In the genomic region with DNA sequence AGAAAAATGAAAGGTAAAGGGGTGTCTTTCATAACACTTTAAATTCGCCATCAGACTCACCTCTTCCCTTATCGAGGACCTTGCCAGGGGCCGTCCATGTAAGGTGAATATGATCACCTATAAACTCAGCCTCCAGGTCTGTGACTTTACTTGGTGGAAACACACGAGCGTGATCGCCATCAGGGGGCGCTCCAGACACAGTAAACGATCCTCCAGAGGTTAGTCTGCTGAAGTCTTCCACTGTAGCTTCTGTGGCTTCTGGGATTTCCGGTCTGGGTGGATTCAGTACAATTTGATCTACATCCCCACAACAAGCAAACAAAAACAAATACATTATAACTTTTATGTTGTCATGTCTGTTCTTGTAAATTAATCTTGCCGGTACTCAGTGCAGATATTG, we compare ENCODE assay signal across 8 mouse cellular contexts. TPM values are rescaled to one million over a fixed set of nuclear protein-coding genes. Genes with fewer than 3 reads are reported as not detected.
DNase-seq lines count a peak whose midpoint lies in the region; ATAC-seq lines count a peak whose summit lies in the region.

No protein-coding gene starts in this region.

- H3K27me3 ChIP-seq in forebrain, embryonic 15.5 days = no peaks in the 10 kb centered on the region
- H3K27me3 ChIP-seq in hindbrain, embryonic 11.5 days (ENCODE audit: control insufficient read depth, insufficient read depth, low read length) = no peaks in the 10 kb centered on the region

- no peak overlapping the region for H3K9ac ChIP-seq in forebrain, embryonic 15.5 days (replicated peaks)
- H3K9ac ChIP-seq in hindbrain, embryonic 11.5 days (ENCODE audit: low read depth, low read length) = no peak overlapping the region

- no peak overlapping the region for H3K4me3 ChIP-seq in forebrain, embryonic 15.5 days
- H3K4me3 ChIP-seq in hindbrain, embryonic 11.5 days (ENCODE audit: low read depth, low read length) = no peak overlapping the region

- peak; percentile 86 for ATAC-seq in forebrain, embryonic 15.5 days (replicated peaks)
- ATAC-seq in hindbrain, embryonic 11.5 days (ENCODE audit: low FRiP score) = peak; percentile 86

- H3K9me3 ChIP-seq in forebrain, embryonic 15.5 days = no peaks in the 10 kb centered on the region
- H3K9me3 ChIP-seq in hindbrain, embryonic 11.5 days (ENCODE audit: control insufficient read depth, low read length) = no peaks in the 10 kb centered on the region

- H3K4me2 ChIP-seq in forebrain, embryonic 15.5 days (replicated peaks) = no peak overlapping the region
- no peak overlapping the region for H3K4me2 ChIP-seq in hindbrain, embryonic 11.5 days (replicated peaks; ENCODE audit: low read depth, low read length)

- WGBS in forebrain, embryonic 15.5 days = 18% methylated on average over 10 of the region's 10 CpGs
- 23% methylated on average over 10 of the region's 10 CpGs for WGBS in hindbrain, embryonic 11.5 days

- no peaks in the 10 kb centered on the region for H3K4me1 ChIP-seq in forebrain, embryonic 15.5 days
- no peaks in the 10 kb centered on the region for H3K4me1 ChIP-seq in hindbrain, embryonic 11.5 days (replicated peaks; ENCODE audit: control insufficient read depth, insufficient read depth, low read length)

- no peak overlapping the region for H3K27ac ChIP-seq in forebrain, embryonic 15.5 days (replicated peaks)
- H3K27ac ChIP-seq in hindbrain, embryonic 11.5 days (ENCODE audit: low read depth, low read length) = no peak overlapping the region

- H3K36me3 ChIP-seq in forebrain, embryonic 15.5 days = no peaks in the 10 kb centered on the region
- no peaks in the 10 kb centered on the region for H3K36me3 ChIP-seq in hindbrain, embryonic 11.5 days (ENCODE audit: control insufficient read depth, insufficient read depth, low read length)

- peak; percentile 59 for DNase-seq in Muller cell, postnatal 12 days (ENCODE audit: inconsistent ontology term)
- peak; percentile 39 for DNase-seq in cerebellum, adult 11 months
- peak; percentile 90 for DNase-seq in hindbrain, embryonic 11.5 days (ENCODE audit: low spot score)
- peak; percentile 60 to 87 for DNase-seq in layer of hippocampus, adult 8-10 months (ENCODE audit: low spot score in 2 of 2)
- peak; percentile 82 for DNase-seq in lung, postnatal 14 days
- peak; percentile 81 for DNase-seq in right cerebral cortex, adult 18-20 months
- DNase-seq in urinary bladder, adult 2 months (ENCODE audit: low spot score) = peak; percentile 67

RNA-seq across cellular contexts. Expression of a gene that starts 5.9 kb away (rescaled TPM):
- polyA plus RNA-seq in forebrain, embryonic 15.5 days (2015; fragmentation: Nextera tagmentation; extraction: Ambion mirVana) = 0.65 TPM in 1 of 2 replicates, not detected in the other
- polyA plus RNA-seq in hindbrain, embryonic 11.5 days (2014; fragmentation: Nextera tagmentation; extraction: Ambion mirVana) = 0.29 TPM in 1 of 2 replicates, not detected in the other
- total RNA-seq in layer of hippocampus, adult 8-10 months (2022) = under 1 TPM in 1 of 4 experiments, not detected in 3; 0.75 TPM
- 15.2 and 18.6 TPM in 2 replicates for polyA plus RNA-seq in urinary bladder, adult 2 months (2012; rRNA removed)

RNA-seq across cellular contexts. Expression of a gene that starts 24.0 kb away (rescaled TPM):
- not detected in 2 replicates for polyA plus RNA-seq in forebrain, embryonic 15.5 days (2015; fragmentation: Nextera tagmentation; extraction: Ambion mirVana)
- not detected in 2 replicates for polyA plus RNA-seq in hindbrain, embryonic 11.5 days (2014; fragmentation: Nextera tagmentation; extraction: Ambion mirVana)
- total RNA-seq in layer of hippocampus, adult 8-10 months (2022) = not detected
- polyA plus RNA-seq in urinary bladder, adult 2 months (2012; rRNA removed) = 0.01 TPM in 1 of 2 replicates, not detected in the other

Comparison
In these comparisons a context has a peak if more than half of its experiments do, and no peak if none do; other contexts are left out.
1. DNase-seq: peak in every context shown above with its lines; median percentile 90 in hindbrain, embryonic 11.5 days; 82 in lung, postnatal 14 days; 81 in right cerebral cortex, adult 18-20 months; 74 in layer of hippocampus, adult 8-10 months; 67 in urinary bladder, adult 2 months; 59 in Muller cell, postnatal 12 days; 39 in cerebellum, adult 11 months.